34 mouse cellular contexts compared by ENCODE assay signal in the genomic region with DNA sequence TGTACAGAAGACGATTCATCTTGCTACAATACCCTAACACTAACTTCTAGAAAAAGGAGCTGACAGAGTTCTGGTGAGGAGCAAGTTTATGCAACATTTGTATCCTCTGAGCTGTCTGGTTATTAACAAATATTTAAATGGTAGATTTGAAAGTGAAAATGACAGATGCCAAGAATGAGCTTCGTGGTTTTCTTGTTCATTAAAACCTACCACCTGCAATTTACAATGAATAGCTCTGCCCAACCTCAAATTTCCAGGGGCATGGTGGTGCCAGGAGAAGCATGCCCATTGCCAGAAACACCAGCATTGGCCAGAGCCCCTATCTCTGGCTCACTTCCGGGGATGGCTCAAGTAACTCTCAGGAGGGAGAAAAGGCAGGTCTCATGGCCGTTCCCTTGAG. TPM values are rescaled to one million over a fixed set of nuclear protein-coding genes. Genes with fewer than 3 reads are reported as not detected.
"Had no signal": no experiment of that assay in that cellular context is flagged by ENCODE, and none has a peak within 500 bp of the region (broad histone marks: within the 10 kb centered on the region; RNA-seq: fewer than 3 reads in every experiment).

No protein-coding gene starts in this region.

- DNase-seq: liver; liver, embryonic 13.5 days; liver, postnatal 0 days; lung, adult 18-20 months; lung, adult 2 months; lung, embryonic 14.5 days; lung, postnatal 10 days; lung, postnatal 14 days; lung, postnatal 36 days; lung, postnatal 4 days; midbrain, embryonic 14.5 days had no signal

- ATAC-seq: liver, embryonic 12.5 days; liver, postnatal 0 days; lung, postnatal 0 days; midbrain, embryonic 13.5 days; midbrain, embryonic 15.5 days; midbrain, embryonic 16.5 days had no signal

- H3K27ac ChIP-seq: limb, embryonic 10.5 days; limb, embryonic 12.5 days; limb, embryonic 13.5 days; limb, embryonic 15.5 days; liver, embryonic 12.5 days; liver, embryonic 13.5 days; liver, embryonic 14.5 days; liver, embryonic 15.5 days; lung, embryonic 15.5 days; macrophage; midbrain, embryonic 10.5 days; midbrain, embryonic 12.5 days; midbrain, embryonic 13.5 days; midbrain, embryonic 15.5 days had no signal

- H3K4me1 ChIP-seq: limb, embryonic 10.5 days; limb, embryonic 12.5 days; liver, embryonic 12.5 days; liver, embryonic 13.5 days; liver, embryonic 15.5 days; lung, embryonic 15.5 days; megakaryocyte, embryonic 14.5 days; midbrain, embryonic 10.5 days; midbrain, embryonic 12.5 days; midbrain, embryonic 13.5 days; midbrain, embryonic 15.5 days had no signal

- H3K36me3 ChIP-seq: limb, embryonic 10.5 days; limb, embryonic 12.5 days; limb, embryonic 13.5 days; limb, embryonic 15.5 days; liver, embryonic 12.5 days; liver, embryonic 13.5 days; liver, embryonic 15.5 days; lung, embryonic 15.5 days; midbrain, embryonic 10.5 days had no signal

- H3K9me3 ChIP-seq: limb, embryonic 10.5 days; limb, embryonic 12.5 days; limb, embryonic 13.5 days; limb, embryonic 15.5 days; liver, embryonic 12.5 days; liver, embryonic 13.5 days; liver, embryonic 15.5 days; lung, embryonic 15.5 days; megakaryocyte, embryonic 14.5 days; midbrain, embryonic 10.5 days; midbrain, embryonic 12.5 days; midbrain, embryonic 13.5 days; midbrain, embryonic 15.5 days had no signal

- H3K27me3 ChIP-seq: limb, embryonic 12.5 days; limb, embryonic 13.5 days; limb, embryonic 15.5 days; liver, embryonic 12.5 days; liver, embryonic 13.5 days; liver, embryonic 15.5 days; lung, embryonic 15.5 days; megakaryocyte, embryonic 14.5 days; midbrain, embryonic 12.5 days; midbrain, embryonic 13.5 days; midbrain, embryonic 15.5 days had no signal

- H3K9ac ChIP-seq: limb, embryonic 12.5 days; limb, embryonic 13.5 days; limb, embryonic 15.5 days; liver, embryonic 12.5 days; liver, embryonic 13.5 days; liver, embryonic 14.5 days; liver, embryonic 15.5 days; liver, postnatal 0 days; lung, embryonic 14.5 days; lung, embryonic 15.5 days; midbrain, embryonic 12.5 days; midbrain, embryonic 13.5 days; midbrain, embryonic 15.5 days had no signal

- H3K4me3 ChIP-seq: limb, embryonic 10.5 days; limb, embryonic 12.5 days; limb, embryonic 13.5 days; limb, embryonic 15.5 days; liver, embryonic 12.5 days; liver, embryonic 13.5 days; liver, embryonic 15.5 days; lung, embryonic 15.5 days; megakaryocyte, embryonic 14.5 days; midbrain, embryonic 10.5 days; midbrain, embryonic 12.5 days; midbrain, embryonic 13.5 days; midbrain, embryonic 15.5 days; myocyte had no signal

- H3K4me2 ChIP-seq: limb, embryonic 12.5 days; limb, embryonic 13.5 days; limb, embryonic 15.5 days; liver, embryonic 11.5 days; liver, embryonic 12.5 days; liver, embryonic 13.5 days; liver, embryonic 15.5 days; lung, embryonic 14.5 days; lung, embryonic 15.5 days; midbrain, embryonic 11.5 days; midbrain, embryonic 12.5 days; midbrain, embryonic 13.5 days; midbrain, embryonic 15.5 days had no signal

RNA-seq across cellular contexts. Expression of a gene that starts 23.1 kb away (rescaled TPM):
- total RNA-seq: liver, adult 2 months; megakaryocyte progenitor cell, adult 5-6 weeks; megakaryocyte-erythroid progenitor cell, adult 5-6 weeks; monocyte, adult 5-6 weeks had no signal
- polyA plus RNA-seq: liver, adult 2 months; liver, embryonic 13.5 days; liver, embryonic 14.5 days; liver, postnatal 0 days had no signal

RNA-seq across cellular contexts. Expression of a gene that starts 47.4 kb away (rescaled TPM):
- total RNA-seq: liver, adult 2 months had no signal
- polyA plus RNA-seq: liver, embryonic 12.5 days; macrophage had no signal
